Comparison of ENCODE assay signal across 8 mouse cellular contexts in the genomic region with DNA sequence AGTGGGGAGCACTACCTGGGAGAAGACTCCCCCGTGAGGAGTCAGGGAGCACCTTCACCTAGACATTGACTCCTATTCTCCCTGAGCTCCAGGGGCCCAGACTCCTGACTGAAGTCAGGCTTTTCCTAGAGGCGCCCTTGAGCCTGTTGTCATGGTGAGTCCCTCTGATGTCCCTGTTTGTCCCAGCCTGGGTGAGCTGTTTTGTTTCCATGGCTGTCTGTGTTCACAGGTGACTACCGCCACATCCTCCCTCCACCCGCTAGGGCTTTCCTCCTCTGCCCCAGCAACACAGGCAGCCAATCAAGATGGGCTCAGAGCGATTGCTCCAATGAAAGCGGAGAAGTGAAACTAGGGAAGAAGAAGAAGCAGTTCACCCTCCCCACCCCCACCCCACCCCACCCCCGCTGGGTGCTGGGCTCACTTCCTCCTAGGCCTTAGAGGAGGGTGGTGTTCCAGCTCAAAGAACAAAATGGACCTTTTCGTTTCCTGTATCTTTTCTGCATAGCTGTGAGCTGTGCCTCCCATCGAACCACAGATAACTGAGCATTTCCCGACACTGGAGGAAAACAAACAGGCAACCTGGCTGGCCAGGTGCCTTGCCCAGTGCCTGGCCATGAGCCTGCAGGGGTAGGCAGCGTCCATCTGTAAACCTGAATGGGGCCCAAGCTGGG. TPM values are rescaled to one million over a fixed set of nuclear protein-coding genes. Genes with fewer than 3 reads are reported as not detected.
DNase-seq lines count a peak whose midpoint lies in the region; ATAC-seq and TF ChIP-seq lines count a peak whose summit lies in the region.

No protein-coding gene starts in this region.

- H3K4me2 ChIP-seq in forebrain, embryonic 11.5 days (ENCODE audit: low read depth, low read length, severe bottlenecking), result peak overlapping the region; percentile 24; the same call in 1 of the 2 replicates
- peak overlapping the region; percentile 16; the same call in 1 of the 2 replicates for H3K4me2 ChIP-seq in neural tube, embryonic 14.5 days (ENCODE audit: low read depth, low read length)

- no peak; the same call in none of the 2 replicates for TF ChIP-seq CTCF in layer of hippocampus, adult 2 months (conservative IDR thresholded peaks at IDR 0.05)
- no peak for TF ChIP-seq CTCF in lung, adult 2 months (IDR thresholded peaks at IDR 0.05; ENCODE audit: insufficient read depth, low read length)
- TF ChIP-seq CTCF in thymus, adult 2 months (IDR thresholded peaks at IDR 0.05; ENCODE audit: borderline replicate concordance, control insufficient read depth, extremely low read depth, insufficient read depth, low read length, poor library complexity), result no peak

- peaks cover 14% of the 10 kb centered on the region; the same call in 1 of the 2 replicates for H3K4me1 ChIP-seq in forebrain, embryonic 11.5 days (replicated peaks; ENCODE audit: control insufficient read depth, insufficient read depth, low read length)
- peaks cover 19% of the 10 kb centered on the region for H3K4me1 ChIP-seq in lung, adult 2 months (ENCODE audit: control insufficient read depth, insufficient read depth, low read length)
- H3K4me1 ChIP-seq in neural tube, embryonic 14.5 days (ENCODE audit: control insufficient read depth, insufficient read depth, low read length), result peaks cover 14% of the 10 kb centered on the region
- H3K4me1 ChIP-seq in thymus, adult 2 months (replicated peaks; ENCODE audit: control insufficient read depth, insufficient read depth, low read length), result peaks cover 30% of the 10 kb centered on the region

- H3K9ac ChIP-seq in forebrain, embryonic 11.5 days (ENCODE audit: low read length), result peak overlapping the region; percentile 4
- H3K9ac ChIP-seq in neural tube, embryonic 14.5 days (replicated peaks; ENCODE audit: low read depth, low read length), result 0 out of 2 replicates have a peak overlapping the region, but pooled peaks have one; percentile 25

- DNase-seq in adrenal gland, adult 2 months, result peak; percentile 77
- DNase-seq in forebrain, embryonic 11.5 days (ENCODE audit: low spot score), result peak; percentile 61
- peak; percentile 54 to 82 for DNase-seq in layer of hippocampus, adult 2 months (ENCODE audit: low spot score in 2 of 2)
- peak; percentile 82 for DNase-seq in lung, adult 2 months
- DNase-seq in thymus, adult 2 months, result peak; percentile 91

- H3K4me3 ChIP-seq in forebrain, embryonic 11.5 days (ENCODE audit: low read depth, low read length), result 0 out of 2 replicates have a peak overlapping the region, but pooled peaks have one; percentile 5
- peak overlapping the region; percentile 26 for H3K4me3 ChIP-seq in layer of hippocampus, adult 2 months
- H3K4me3 ChIP-seq in lung, adult 2 months (replicated peaks; ENCODE audit: extremely low read depth, low read depth, low read length), result peak overlapping the region; percentile 67
- no peak overlapping the region for H3K4me3 ChIP-seq in neural tube, embryonic 14.5 days (ENCODE audit: low read depth, low read length)
- peak overlapping the region; percentile 70 for H3K4me3 ChIP-seq in thymus, adult 2 months (ENCODE audit: control insufficient read depth, insufficient read depth, low read length)

- WGBS in forebrain, embryonic 11.5 days, result 33% methylated on average over 11 of the region's 11 CpGs
- 17% methylated on average over 11 of the region's 11 CpGs for WGBS in lung, adult 2 months
- WGBS in neural tube, embryonic 14.5 days, result 37% methylated on average over 11 of the region's 11 CpGs
- 6% methylated on average over 11 of the region's 11 CpGs for WGBS in thymus, adult 2 months

- peak overlapping the region; percentile 51; the same call in 1 of the 2 replicates for H3K27ac ChIP-seq in forebrain, embryonic 11.5 days (ENCODE audit: low read depth, low read length)
- peak overlapping the region; percentile 90 for H3K27ac ChIP-seq in layer of hippocampus, adult 2 months
- peak overlapping the region; percentile 78 for H3K27ac ChIP-seq in neural tube, embryonic 14.5 days (ENCODE audit: low read depth, low read length)
- peak overlapping the region; percentile 95 for H3K27ac ChIP-seq in thymus, adult 2 months (ENCODE audit: control insufficient read depth, insufficient read depth, low read length)

- TF ChIP-seq POLR2A in lung, adult 2 months (IDR thresholded peaks at IDR 0.05; ENCODE audit: borderline replicate concordance, extremely low read depth, low read depth, low read length), result peak; percentile 45; the same call in 1 of the 2 replicates
- TF ChIP-seq POLR2A in thymus, adult 2 months (IDR thresholded peaks at IDR 0.05; ENCODE audit: control insufficient read depth, extremely low read depth, insufficient read depth, low read length, poor library complexity), result peak; percentile 64

- peak; percentile 80 for ATAC-seq in CD4-positive, CD25-positive, alpha-beta regulatory T cell, adult 4 months
- ATAC-seq in forebrain, embryonic 11.5 days (replicated peaks; ENCODE audit: low FRiP score), result peak; percentile 37; the same call in 1 of the 2 replicates
- peak; percentile 69 to 80 for ATAC-seq in hematopoietic stem cell, adult 5-6 weeks (replicated peaks in 1 of 2; ENCODE audit: insufficient read depth in 1 of 2, low FRiP score in 2 of 2, low TSS enrichment in 1 of 2, low read depth in 1 of 2, poor library complexity in 2 of 2, severe bottlenecking in 2 of 2)
- ATAC-seq in neural tube, embryonic 14.5 days (ENCODE audit: low read depth), result peak; percentile 83

- no peaks in the 10 kb centered on the region; the same call in 1 of the 2 replicates for H3K36me3 ChIP-seq in forebrain, embryonic 11.5 days (ENCODE audit: control insufficient read depth, insufficient read depth, low read length)
- 0 out of 2 replicates have a peak, but pooled peaks cover 2% of the 10 kb centered on the region for H3K36me3 ChIP-seq in neural tube, embryonic 14.5 days (ENCODE audit: control insufficient read depth, insufficient read depth, low read length)
- H3K36me3 ChIP-seq in thymus, adult 2 months (ENCODE audit: control insufficient read depth, insufficient read depth, low read length), result peaks cover 45% of the 10 kb centered on the region

- no peaks in the 10 kb centered on the region for H3K27me3 ChIP-seq in forebrain, embryonic 11.5 days (ENCODE audit: control insufficient read depth, insufficient read depth, low read length)
- no peaks in the 10 kb centered on the region for H3K27me3 ChIP-seq in neural tube, embryonic 14.5 days (ENCODE audit: control insufficient read depth, insufficient read depth, low read length)
- H3K27me3 ChIP-seq in thymus, adult 2 months (ENCODE audit: control insufficient read depth, insufficient read depth, low read length), result no peaks in the 10 kb centered on the region

- H3K9me3 ChIP-seq in forebrain, embryonic 11.5 days (ENCODE audit: control insufficient read depth, low read length), result no peaks in the 10 kb centered on the region
- no peaks in the 10 kb centered on the region for H3K9me3 ChIP-seq in neural tube, embryonic 14.5 days (ENCODE audit: control insufficient read depth, low read length)

RNA-seq across cellular contexts. Expression of gene Ucp2, which starts 2.6 kb away (rescaled TPM):
- polyA plus RNA-seq in CD4-positive, CD25-positive, alpha-beta regulatory T cell, adult 4 months (2017; shearing (Covaris generic)), result 1,000 to 10,000 TPM; 1,055 to 1,337 TPM
- total RNA-seq in adrenal gland, adult 2 months (2021), result 100 to 1,000 TPM; 187 to 254 TPM
- 315 and 432 TPM in 2 replicates for polyA plus RNA-seq in adrenal gland, adult 2 months (2012; rRNA removed)
- polyA plus RNA-seq in forebrain, embryonic 11.5 days (2014; fragmentation: Nextera tagmentation; extraction: Ambion mirVana), result 79.7 and 90.4 TPM in 2 replicates
- total RNA-seq in hematopoietic stem cell, adult 5-6 weeks (2017), result 97.0 and 115 TPM in 2 replicates
- total RNA-seq in layer of hippocampus, adult 2 months (2021), result 10 to 100 TPM; 69.0 to 72.4 TPM
- 467 and 695 TPM in 2 replicates for polyA plus RNA-seq in lung, adult 2 months (2012; rRNA removed)
- polyA plus RNA-seq in neural tube, embryonic 14.5 days (2014; fragmentation: Nextera tagmentation; extraction: Ambion mirVana), result 47.8 and 58.3 TPM in 2 replicates
- 1,120 and 1,396 TPM in 2 replicates for polyA plus RNA-seq in thymus, adult 2 months (2012; rRNA removed)

RNA-seq across cellular contexts. Expression of gene Dnajb13, which starts 19.0 kb away (rescaled TPM):
- polyA plus RNA-seq in CD4-positive, CD25-positive, alpha-beta regulatory T cell, adult 4 months (2017; shearing (Covaris generic)), result 10 to 100 TPM; 20.0 to 20.3 TPM
- total RNA-seq in adrenal gland, adult 2 months (2021), result under 1 TPM; 0.17 to 0.24 TPM
- 0.20 TPM in 1 of 2 replicates, not detected in the other for polyA plus RNA-seq in adrenal gland, adult 2 months (2012; rRNA removed)
- polyA plus RNA-seq in forebrain, embryonic 11.5 days (2014; fragmentation: Nextera tagmentation; extraction: Ambion mirVana), result 0.49 and 0.84 TPM in 2 replicates
- 0.25 and 0.38 TPM in 2 replicates for total RNA-seq in hematopoietic stem cell, adult 5-6 weeks (2017)
- under 1 TPM; 0.39 to 0.51 TPM for total RNA-seq in layer of hippocampus, adult 2 months (2021)
- polyA plus RNA-seq in lung, adult 2 months (2012; rRNA removed), result 8.3 and 15.2 TPM in 2 replicates
- polyA plus RNA-seq in neural tube, embryonic 14.5 days (2014; fragmentation: Nextera tagmentation; extraction: Ambion mirVana), result 2.4 and 4.2 TPM in 2 replicates
- polyA plus RNA-seq in thymus, adult 2 months (2012; rRNA removed), result 2.2 and 3.0 TPM in 2 replicates

RNA-seq across cellular contexts. Expression of gene Ucp3, which starts 22.9 kb away (rescaled TPM):
- not detected for polyA plus RNA-seq in CD4-positive, CD25-positive, alpha-beta regulatory T cell, adult 4 months (2017; shearing (Covaris generic))
- total RNA-seq in adrenal gland, adult 2 months (2021), result 10 to 100 TPM; 22.7 to 58.7 TPM
- polyA plus RNA-seq in adrenal gland, adult 2 months (2012; rRNA removed), result 17.0 and 35.6 TPM in 2 replicates
- not detected in 2 replicates for polyA plus RNA-seq in forebrain, embryonic 11.5 days (2014; fragmentation: Nextera tagmentation; extraction: Ambion mirVana)
- not detected in 2 replicates for total RNA-seq in hematopoietic stem cell, adult 5-6 weeks (2017)
- total RNA-seq in layer of hippocampus, adult 2 months (2021), result 1 to 10 TPM; 3.0 to 3.6 TPM
- polyA plus RNA-seq in lung, adult 2 months (2012; rRNA removed), result 5.0 and 7.8 TPM in 2 replicates
- polyA plus RNA-seq in neural tube, embryonic 14.5 days (2014; fragmentation: Nextera tagmentation; extraction: Ambion mirVana), result not detected in 2 replicates
- 6.0 and 7.0 TPM in 2 replicates for polyA plus RNA-seq in thymus, adult 2 months (2012; rRNA removed)

RNA-seq across cellular contexts. Expression of gene Coa4, which starts 41.2 kb away (rescaled TPM):
- polyA plus RNA-seq in CD4-positive, CD25-positive, alpha-beta regulatory T cell, adult 4 months (2017; shearing (Covaris generic)), result 10 to 100 TPM; 22.0 to 29.5 TPM
- total RNA-seq in adrenal gland, adult 2 months (2021), result 10 to 100 TPM in 1 of 2 experiments, 1 to 10 TPM in 1; 9.3 to 10.5 TPM
- polyA plus RNA-seq in adrenal gland, adult 2 months (2012; rRNA removed), result 4.4 and 5.2 TPM in 2 replicates
- polyA plus RNA-seq in forebrain, embryonic 11.5 days (2014; fragmentation: Nextera tagmentation; extraction: Ambion mirVana), result 18.2 and 18.6 TPM in 2 replicates
- 7.8 and 12.1 TPM in 2 replicates for total RNA-seq in hematopoietic stem cell, adult 5-6 weeks (2017)
- 1 to 10 TPM; 7.8 to 9.4 TPM for total RNA-seq in layer of hippocampus, adult 2 months (2021)
- polyA plus RNA-seq in lung, adult 2 months (2012; rRNA removed), result 8.5 and 9.0 TPM in 2 replicates
- 15.2 and 18.1 TPM in 2 replicates for polyA plus RNA-seq in neural tube, embryonic 14.5 days (2014; fragmentation: Nextera tagmentation; extraction: Ambion mirVana)
- 9.1 and 10.1 TPM in 2 replicates for polyA plus RNA-seq in thymus, adult 2 months (2012; rRNA removed)
